Mouse (Mus musculus): ENCODE measurements around the gene Ublcp1. TPM values are rescaled to one million over a fixed set of nuclear protein-coding genes. Genes with fewer than 3 reads are reported as not detected.

Ublcp1 gene
- polyA plus RNA-seq, 1 experiment from 2014 or later = 40.9 TPM

DNA sequence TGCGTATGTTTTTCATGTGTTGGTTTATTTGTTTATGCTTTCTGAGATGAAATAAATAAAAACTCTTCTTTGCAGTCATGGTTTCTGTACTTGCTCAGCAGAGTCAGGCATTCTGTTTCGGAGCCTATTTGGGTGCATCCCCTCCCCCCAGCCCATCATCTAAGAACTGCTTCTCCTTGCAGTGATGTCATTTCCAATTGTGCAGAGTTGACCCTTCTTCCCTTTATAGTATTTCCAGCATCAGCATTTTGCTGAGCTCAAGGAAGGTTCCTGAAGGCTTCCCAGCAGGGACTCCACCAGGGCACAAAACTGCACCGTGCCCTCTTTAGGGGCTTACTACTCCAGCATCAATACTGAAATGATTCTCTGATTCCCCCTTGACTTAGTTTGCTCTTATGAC is 55.7 kb downstream of the Ublcp1 start:
- TF ChIP-seq CTCF (IDR thresholded peaks at IDR 0.05; ENCODE audit: low read depth) = no peak
- TF ChIP-seq EP300 (IDR thresholded peaks at IDR 0.05; ENCODE audit: low read depth) = no peak
- no peaks in the 10 kb centered on the region for H3K27me3 ChIP-seq (ENCODE audit: insufficient read depth, low read length)
- no peak overlapping the region for H3K9ac ChIP-seq (replicated peaks)
- no peaks in the 10 kb centered on the region for H3K9me3 ChIP-seq (ENCODE audit: low read length)
- peaks cover 2% of the 10 kb centered on the region; the same call in 1 of the 2 replicates for H3K4me1 ChIP-seq (ENCODE audit: insufficient read depth)
- no peak overlapping the region for H3K27ac ChIP-seq (ENCODE audit: low read depth)
- WGBS (ENCODE audit: insufficient replicate concordance) = 80% methylated on average over 3 of the region's 3 CpGs
- DNase-seq = no peak
- H3K4me2 ChIP-seq (ENCODE audit: low read depth, low read length) = no peak overlapping the region
- H3K36me3 ChIP-seq (replicated peaks; ENCODE audit: insufficient read depth, low read length) = no peaks in the 10 kb centered on the region
- ATAC-seq = peak; percentile 66
- no peak overlapping the region for H3K4me3 ChIP-seq (ENCODE audit: low read depth, low read length)

GRCm38 (mm10) chr11:44413371-44413770 is 56.9 kb downstream of the Ublcp1 start:
- no peak overlapping the region for H3K27ac ChIP-seq (ENCODE audit: low read depth)
- no peaks in the 10 kb centered on the region for H3K9me3 ChIP-seq (ENCODE audit: low read length)
- no peaks in the 10 kb centered on the region for H3K36me3 ChIP-seq (replicated peaks; ENCODE audit: insufficient read depth, low read length)
- ATAC-seq (no peak), DNase-seq (no peak)
- 76% methylated on average over 3 of the region's 3 CpGs for WGBS (ENCODE audit: insufficient replicate concordance)
- no peak overlapping the region for H3K4me3 ChIP-seq (ENCODE audit: low read depth, low read length)
- H3K4me2 ChIP-seq (ENCODE audit: low read depth, low read length) = no peak overlapping the region
- no peak overlapping the region for H3K9ac ChIP-seq (replicated peaks)
- TF ChIP-seq CTCF (IDR thresholded peaks at IDR 0.05; ENCODE audit: low read depth) = no peak
- TF ChIP-seq EP300 (IDR thresholded peaks at IDR 0.05; ENCODE audit: low read depth) = no peak
- H3K4me1 ChIP-seq (ENCODE audit: insufficient read depth) = peaks cover 2% of the 10 kb centered on the region; the same call in 1 of the 2 replicates
- H3K27me3 ChIP-seq (ENCODE audit: insufficient read depth, low read length) = no peaks in the 10 kb centered on the region

DNA sequence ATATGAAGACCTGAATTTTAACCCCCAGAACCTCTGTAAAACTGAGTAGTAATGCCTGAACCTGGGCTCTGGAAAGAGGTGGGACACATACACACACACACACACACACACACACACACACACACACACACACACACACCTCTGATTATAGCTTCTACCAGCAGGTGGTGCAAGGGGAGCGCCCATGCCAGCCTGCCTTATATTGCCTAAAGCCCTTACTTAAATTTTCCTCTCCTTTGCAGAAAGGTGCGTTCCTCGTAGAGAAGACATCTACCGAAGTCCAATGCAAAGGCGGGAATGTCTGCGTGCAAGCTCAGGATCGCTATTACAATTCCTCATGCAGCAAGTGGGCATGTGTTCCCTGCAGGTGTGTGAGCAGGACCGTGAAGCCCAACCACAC is 58.0 kb downstream of the Ublcp1 start:
- H3K4me1 ChIP-seq (ENCODE audit: insufficient read depth) = peaks cover 2% of the 10 kb centered on the region; the same call in 1 of the 2 replicates
- no peak overlapping the region for H3K9ac ChIP-seq (replicated peaks)
- ATAC-seq (no peak), DNase-seq (peak; percentile 18)
- H3K4me3 ChIP-seq (ENCODE audit: low read depth, low read length) = no peak overlapping the region
- TF ChIP-seq EP300 (IDR thresholded peaks at IDR 0.05; ENCODE audit: low read depth) (no peak), CTCF (IDR thresholded peaks at IDR 0.05; ENCODE audit: low read depth) (peak; percentile 58)
- no peak overlapping the region for H3K4me2 ChIP-seq (ENCODE audit: low read depth, low read length)
- H3K27me3 ChIP-seq (ENCODE audit: insufficient read depth, low read length) = no peaks in the 10 kb centered on the region
- H3K36me3 ChIP-seq (replicated peaks; ENCODE audit: insufficient read depth, low read length) = no peaks in the 10 kb centered on the region
- H3K9me3 ChIP-seq (ENCODE audit: low read length) = no peaks in the 10 kb centered on the region
- 75% methylated on average over 8 of the region's 8 CpGs for WGBS (ENCODE audit: insufficient replicate concordance)
- no peak overlapping the region for H3K27ac ChIP-seq (ENCODE audit: low read depth)

- Histone ChIP-seq H3K27me3 (ENCODE audit: insufficient read depth, low read length) (no peaks in the 10 kb centered on the region), H3K4me1 (ENCODE audit: insufficient read depth) (no peaks in the 10 kb centered on the region), H3K9ac (replicated peaks) (no peak overlapping the region), H3K4me3 (ENCODE audit: low read depth, low read length) (no peak overlapping the region), H3K4me2 (ENCODE audit: low read depth, low read length) (no peak overlapping the region), H3K27ac (ENCODE audit: low read depth) (no peak overlapping the region), H3K36me3 (replicated peaks; ENCODE audit: insufficient read depth, low read length) (no peaks in the 10 kb centered on the region), H3K9me3 (ENCODE audit: low read length) (no peaks in the 10 kb centered on the region)
- DNase-seq (no peak), ATAC-seq (no peak)
- TF ChIP-seq CTCF (IDR thresholded peaks at IDR 0.05; ENCODE audit: low read depth) (no peak), EP300 (IDR thresholded peaks at IDR 0.05; ENCODE audit: low read depth) (no peak)
- WGBS (ENCODE audit: insufficient replicate concordance) = 26% methylated on average over 3 of the region's 3 CpGs
Observed at GRCm38 (mm10) chr11:44410413-44410812, 59.9 kb downstream of the Ublcp1 start.

- ATAC-seq (no peak), DNase-seq (no peak)
- WGBS (ENCODE audit: insufficient replicate concordance) = 39% methylated on average over 5 of the region's 5 CpGs
- no peak overlapping the region for H3K9ac ChIP-seq (replicated peaks)
- H3K27me3 ChIP-seq (ENCODE audit: insufficient read depth, low read length) = no peaks in the 10 kb centered on the region
- TF ChIP-seq CTCF (IDR thresholded peaks at IDR 0.05; ENCODE audit: low read depth) = no peak
- no peak for TF ChIP-seq EP300 (IDR thresholded peaks at IDR 0.05; ENCODE audit: low read depth)
- no peaks in the 10 kb centered on the region for H3K36me3 ChIP-seq (replicated peaks; ENCODE audit: insufficient read depth, low read length)
- no peak overlapping the region for H3K27ac ChIP-seq (ENCODE audit: low read depth)
- no peak overlapping the region for H3K4me3 ChIP-seq (ENCODE audit: low read depth, low read length)
- H3K9me3 ChIP-seq (ENCODE audit: low read length) = no peaks in the 10 kb centered on the region
- no peak overlapping the region for H3K4me2 ChIP-seq (ENCODE audit: low read depth, low read length)
- no peaks in the 10 kb centered on the region for H3K4me1 ChIP-seq (ENCODE audit: insufficient read depth)
Observed at GRCm38 (mm10) chr11:44408626-44409025, 61.7 kb downstream of the Ublcp1 start.

DNA sequence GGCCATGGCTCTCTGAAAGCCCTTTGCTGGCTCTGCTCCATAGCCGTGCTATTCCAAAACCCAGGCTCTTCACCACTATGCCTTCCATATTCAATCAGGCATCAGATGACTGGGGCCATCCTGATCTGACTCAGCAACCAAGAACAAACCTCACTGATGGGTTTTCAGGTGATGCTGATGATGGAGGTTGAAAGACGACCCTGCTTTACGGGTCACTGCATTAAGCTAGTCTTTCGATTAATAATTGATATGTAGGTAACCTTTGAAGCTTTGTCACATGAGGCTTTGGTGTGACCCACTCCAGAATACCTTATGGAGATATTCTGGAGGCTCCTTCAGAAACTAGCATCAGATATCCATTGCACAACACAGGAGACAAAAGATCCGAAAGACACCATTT is 63.8 kb downstream of the Ublcp1 start:
- H3K4me3 ChIP-seq (ENCODE audit: low read depth, low read length) = no peak overlapping the region
- H3K27ac ChIP-seq (ENCODE audit: low read depth) = no peak overlapping the region
- no peak for TF ChIP-seq CTCF (IDR thresholded peaks at IDR 0.05; ENCODE audit: low read depth)
- no peak for TF ChIP-seq EP300 (IDR thresholded peaks at IDR 0.05; ENCODE audit: low read depth)
- ATAC-seq = no peak
- H3K9me3 ChIP-seq (ENCODE audit: low read length) = no peaks in the 10 kb centered on the region
- H3K36me3 ChIP-seq (replicated peaks; ENCODE audit: insufficient read depth, low read length) = no peaks in the 10 kb centered on the region
- H3K4me1 ChIP-seq (ENCODE audit: insufficient read depth) = no peaks in the 10 kb centered on the region
- H3K27me3 ChIP-seq (ENCODE audit: insufficient read depth, low read length) = no peaks in the 10 kb centered on the region
- no peak overlapping the region for H3K9ac ChIP-seq (replicated peaks)
- WGBS (ENCODE audit: insufficient replicate concordance) = 70% methylated on average over 5 of the region's 5 CpGs
- H3K4me2 ChIP-seq (ENCODE audit: low read depth, low read length) = no peak overlapping the region
- DNase-seq = no peak

GRCm38 (mm10) chr11:44405961-44406360 is 64.3 kb downstream of the Ublcp1 start:
- H3K4me1 ChIP-seq (ENCODE audit: insufficient read depth) = no peaks in the 10 kb centered on the region
- ATAC-seq (no peak), DNase-seq (no peak)
- H3K36me3 ChIP-seq (replicated peaks; ENCODE audit: insufficient read depth, low read length) = no peaks in the 10 kb centered on the region
- H3K4me3 ChIP-seq (ENCODE audit: low read depth, low read length) = no peak overlapping the region
- no peak overlapping the region for H3K9ac ChIP-seq (replicated peaks)
- TF ChIP-seq EP300 (IDR thresholded peaks at IDR 0.05; ENCODE audit: low read depth) (no peak), CTCF (IDR thresholded peaks at IDR 0.05; ENCODE audit: low read depth) (no peak)
- H3K27me3 ChIP-seq (ENCODE audit: insufficient read depth, low read length) = no peaks in the 10 kb centered on the region
- H3K27ac ChIP-seq (ENCODE audit: low read depth) = no peak overlapping the region
- no peak overlapping the region for H3K4me2 ChIP-seq (ENCODE audit: low read depth, low read length)
- H3K9me3 ChIP-seq (ENCODE audit: low read length) = no peaks in the 10 kb centered on the region
- 41% methylated on average over 1 of the region's 1 CpGs for WGBS (ENCODE audit: insufficient replicate concordance)
